Mouse (Mus musculus) frontal cortex, postnatal 14 days (tissue): ENCODE data around the gene Chid1.

Experiments
- DNase-seq, 2 experiments: peaks; one replicate each; pipeline ENCODE4 v3.0.0; 2022; ENCODE audit warnings: low spot score in 2 of 2

Gene Chid1

DNA sequence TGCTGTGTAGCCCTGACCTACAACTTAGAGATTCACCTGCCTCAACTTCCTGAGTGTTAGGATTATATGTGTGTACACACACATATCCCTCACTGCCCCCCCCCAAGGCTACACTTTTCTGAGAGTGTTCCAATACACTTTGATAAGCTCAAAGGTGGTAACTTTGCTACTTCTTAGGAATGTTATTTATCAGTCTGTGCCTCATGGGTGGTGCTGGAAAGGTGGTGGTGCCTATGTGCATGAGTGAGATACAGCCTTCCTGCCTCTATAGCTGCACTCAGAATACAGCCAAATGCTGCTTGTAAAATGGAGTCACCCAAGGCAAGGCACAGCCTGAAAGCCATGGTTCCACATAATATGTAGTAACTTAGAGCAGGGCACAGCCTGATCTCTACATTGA lies 19.3 kb upstream of the Chid1 start:
- no peak for DNase-seq

DNA sequence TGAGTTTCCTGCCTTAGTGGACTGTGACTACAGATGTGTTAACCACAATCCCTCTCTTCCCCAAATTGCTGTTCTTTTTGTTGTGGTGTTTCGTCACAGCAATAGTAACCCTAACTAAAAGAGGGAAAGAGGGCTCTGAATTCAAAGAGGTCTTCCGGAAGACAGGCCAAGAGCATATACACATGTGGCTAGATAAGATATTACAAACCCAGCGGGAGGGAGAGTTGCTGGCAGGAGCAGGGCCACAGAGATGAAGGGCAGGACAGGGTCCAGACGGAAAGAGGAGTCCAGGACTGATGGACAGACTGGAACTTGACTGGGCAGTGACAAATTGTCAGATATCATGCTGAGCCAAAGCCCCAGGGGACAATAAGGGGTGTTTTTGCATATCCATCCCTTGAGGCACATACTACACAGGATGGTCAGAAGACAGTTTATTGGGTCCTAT lies 18.7 kb upstream of the Chid1 start:
- DNase-seq = no peak

DNA sequence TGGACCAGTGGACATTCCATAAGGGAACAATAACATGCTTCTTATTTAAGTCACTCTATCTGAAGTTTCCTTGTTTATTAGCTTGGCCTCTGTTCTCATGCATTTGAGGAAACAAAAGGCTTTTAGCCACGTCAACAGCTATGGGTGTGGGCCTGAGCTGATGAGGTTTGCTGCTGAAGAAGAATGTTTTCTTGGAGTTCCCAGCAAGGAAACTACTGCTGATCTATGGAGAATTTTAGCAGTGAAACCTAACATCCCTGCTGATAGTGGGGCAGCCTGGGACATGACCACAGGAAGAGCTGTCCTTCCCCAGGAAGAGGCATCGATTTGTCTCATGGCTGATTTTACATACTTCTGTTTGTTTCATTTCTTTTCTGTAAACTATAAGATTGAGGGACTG lies 10.8 kb upstream of the Chid1 start:
- DNase-seq = no peak

DNA sequence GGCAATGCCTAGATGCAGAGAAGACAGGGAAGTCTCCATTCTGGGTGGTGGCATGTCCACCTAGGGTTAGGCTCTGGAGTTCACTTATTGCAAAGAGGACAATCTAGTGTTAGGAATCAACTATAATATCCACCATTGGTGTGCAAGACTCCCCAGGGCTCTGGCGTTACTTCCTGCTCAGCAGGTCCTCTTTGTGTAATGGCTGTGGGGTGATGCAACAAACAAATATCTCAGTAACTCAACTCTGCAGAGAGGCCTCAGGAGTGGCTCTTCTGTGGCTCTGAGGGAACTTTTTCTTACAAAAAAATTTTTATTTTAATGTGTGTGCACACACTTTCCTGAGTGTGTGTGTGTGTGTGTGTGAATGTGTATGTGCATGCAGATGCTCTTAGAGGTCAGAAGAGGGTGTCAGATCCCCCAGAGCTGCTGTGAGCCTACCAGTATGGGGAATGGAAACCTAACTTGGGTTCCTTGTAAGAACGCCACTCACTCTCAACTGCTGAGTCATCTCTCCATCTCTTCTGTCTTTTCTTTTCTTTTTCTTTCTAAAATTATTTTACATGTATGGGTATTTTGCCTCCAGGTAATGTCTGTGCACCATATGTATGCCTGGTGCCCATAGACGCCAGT lies 9.9 kb upstream of the Chid1 start:
- DNase-seq = no peak

DNA sequence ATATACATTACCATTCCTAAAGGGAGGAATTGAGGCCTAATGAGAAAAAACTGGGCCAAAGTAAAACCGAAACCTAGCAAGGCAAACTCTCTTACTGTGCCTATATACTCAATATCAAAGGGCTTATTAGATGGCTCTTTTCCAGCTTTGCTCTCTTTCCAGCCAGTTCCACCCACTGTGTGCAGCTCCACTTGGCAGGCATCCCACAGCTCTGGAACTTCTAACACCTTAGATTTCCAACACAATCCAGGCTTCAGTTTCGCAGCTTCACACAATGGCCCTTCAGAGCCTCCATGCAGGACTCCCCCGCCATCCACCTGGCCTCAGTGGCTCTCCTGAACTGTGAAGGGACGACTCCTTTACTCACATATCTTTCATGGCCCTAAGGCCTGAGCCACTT lies 5.0 kb upstream of the Chid1 start:
- DNase-seq = no peak

DNA sequence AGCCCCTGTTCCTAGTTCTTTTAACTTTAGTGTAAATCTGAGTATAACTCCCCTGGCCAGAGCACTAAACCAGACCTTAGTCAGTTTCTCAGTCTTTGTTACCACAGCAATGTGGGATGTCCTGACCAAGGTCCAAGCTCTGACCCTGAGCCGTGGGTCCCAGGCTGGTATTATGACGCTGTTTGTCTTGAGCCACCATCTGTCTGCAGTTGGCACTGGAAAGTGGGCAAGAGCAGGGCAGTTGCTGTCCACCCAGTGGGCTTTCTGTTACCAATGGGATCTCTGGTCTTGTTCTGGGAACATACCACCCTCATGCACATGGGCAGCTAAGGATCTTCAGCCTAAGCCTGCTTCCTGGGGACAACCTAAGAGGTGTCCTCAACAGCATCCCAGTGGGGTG lies 2.9 kb upstream of the Chid1 start:
- DNase-seq = no peak

DNA sequence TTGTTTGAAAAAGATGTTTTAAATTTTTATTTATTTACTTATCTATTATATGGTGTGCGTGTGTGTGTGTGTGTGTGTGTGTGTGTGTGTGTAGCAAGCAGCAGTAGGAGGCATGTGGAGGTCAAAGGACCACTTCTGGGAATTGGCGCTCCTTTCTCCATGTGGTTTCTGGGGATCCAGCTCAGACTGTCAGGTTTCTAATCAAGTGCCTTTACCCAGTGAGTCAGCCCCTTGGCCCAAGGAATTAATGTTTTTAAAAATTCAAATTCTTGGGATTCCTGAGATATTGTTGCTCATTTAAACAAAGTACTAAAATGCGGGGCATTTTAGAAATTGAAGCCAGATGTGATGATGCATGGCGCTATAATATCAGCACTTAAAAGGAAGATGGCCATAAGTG lies 2.0 kb upstream of the Chid1 start:
- DNase-seq = no peak

DNA sequence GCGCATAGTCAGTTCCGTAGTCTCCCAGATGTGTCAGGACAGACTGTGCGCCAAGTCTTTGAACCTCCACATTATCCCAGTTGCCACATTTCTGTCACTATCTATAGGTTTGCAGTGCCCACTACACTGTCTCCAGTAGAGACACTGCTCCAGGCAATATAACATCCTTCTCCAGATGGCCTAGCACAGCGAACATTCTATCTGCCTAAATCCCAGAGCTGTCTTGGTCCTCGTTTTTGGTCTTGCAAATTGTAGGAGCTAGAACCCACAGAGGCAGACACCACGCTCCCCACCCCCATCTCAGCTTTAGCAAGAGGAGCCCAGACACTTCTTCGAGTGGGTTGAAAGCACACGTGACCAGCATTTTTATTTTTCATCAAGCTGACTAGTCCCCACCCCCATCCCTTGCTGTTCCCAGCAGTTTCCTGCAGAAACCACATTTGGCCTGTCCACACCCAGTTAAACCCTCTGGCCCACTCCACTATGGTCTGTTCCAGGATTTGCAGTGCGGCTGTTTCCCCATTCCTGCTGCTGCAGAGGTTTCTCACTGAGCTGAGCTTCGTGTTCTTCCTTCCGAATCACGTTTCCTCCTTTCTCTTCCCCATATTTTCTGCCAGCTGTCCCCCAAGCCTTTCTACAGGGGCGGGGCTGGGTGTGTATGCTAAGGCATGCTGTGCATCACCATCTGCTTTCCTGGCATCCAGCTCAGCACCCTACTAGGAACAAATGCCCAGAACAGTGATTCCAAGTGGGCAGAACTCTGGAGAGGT lies 840 bp upstream of the Chid1 start:
- peak; percentile 62 to 72 for DNase-seq

DNA sequence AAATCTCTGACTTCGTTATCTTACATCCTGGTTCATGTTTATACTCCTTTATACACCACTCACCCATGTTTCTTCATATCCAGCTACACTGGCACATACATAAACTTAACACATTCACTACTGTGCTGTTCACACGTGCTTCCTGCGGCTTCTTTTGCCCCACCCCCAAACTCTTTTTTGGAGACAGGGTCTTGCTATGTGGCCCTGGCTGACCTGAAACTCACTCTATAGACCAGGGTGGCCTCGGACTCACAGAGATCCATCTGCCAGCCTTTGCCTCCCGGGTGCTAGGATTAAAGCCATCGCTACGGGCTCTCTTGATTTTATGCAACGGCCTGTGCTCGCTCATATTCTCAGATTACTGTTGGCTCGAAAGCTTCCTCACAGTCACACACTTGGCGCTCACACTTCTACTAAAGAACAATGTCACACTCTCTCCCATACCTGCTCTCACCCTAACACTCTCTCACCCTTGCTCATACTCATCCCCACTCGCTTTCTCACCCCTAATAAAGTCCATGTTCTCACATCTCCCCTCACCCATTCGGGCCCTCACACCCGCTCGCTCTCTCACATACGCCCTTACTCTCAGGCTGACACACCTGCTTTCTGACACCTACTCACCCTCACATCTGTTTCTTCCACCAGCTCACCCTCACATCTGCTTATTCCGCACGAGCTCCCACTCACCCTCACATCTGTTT lies 653 bp downstream of the Chid1 start:
- no peak for DNase-seq

DNA sequence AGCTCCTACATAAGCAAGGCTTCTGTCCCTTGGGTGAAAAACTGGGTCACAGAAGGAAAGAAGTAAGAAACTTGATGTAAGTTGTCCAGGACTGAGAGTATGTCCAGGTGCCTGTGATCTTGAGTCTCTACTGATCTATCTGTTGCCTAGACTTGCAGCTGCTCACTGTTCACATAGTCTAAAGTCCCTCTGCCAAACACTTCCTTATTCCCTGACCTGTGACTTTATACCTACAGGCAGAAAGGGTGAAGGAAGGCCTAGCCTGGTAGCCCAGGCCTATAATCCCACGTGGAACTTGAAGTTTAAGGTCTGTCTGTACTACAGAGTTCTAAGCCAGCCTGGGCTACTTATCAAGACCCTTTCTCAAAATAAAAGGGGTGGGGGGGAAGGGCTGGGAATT lies 4.1 kb downstream of the Chid1 start:
- DNase-seq = no peak

DNA sequence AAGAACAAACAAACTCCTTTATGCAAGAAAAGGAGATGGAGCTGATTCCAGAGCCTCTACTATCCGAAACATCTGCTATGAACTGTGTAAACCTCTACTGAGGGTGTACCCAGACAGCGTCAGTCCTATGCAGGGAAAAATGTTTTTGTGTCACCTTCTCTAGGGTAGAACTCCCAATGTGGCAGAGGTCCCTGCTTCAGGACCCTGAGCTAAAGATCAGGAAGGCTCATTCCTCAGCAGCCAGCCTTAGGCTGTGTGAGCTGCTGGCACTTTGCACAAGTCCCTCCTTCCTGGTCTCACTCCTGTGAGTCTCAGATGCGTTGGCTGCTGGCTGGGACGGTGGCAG lies 14.1 kb downstream of the Chid1 start:
- DNase-seq = no peak

DNA sequence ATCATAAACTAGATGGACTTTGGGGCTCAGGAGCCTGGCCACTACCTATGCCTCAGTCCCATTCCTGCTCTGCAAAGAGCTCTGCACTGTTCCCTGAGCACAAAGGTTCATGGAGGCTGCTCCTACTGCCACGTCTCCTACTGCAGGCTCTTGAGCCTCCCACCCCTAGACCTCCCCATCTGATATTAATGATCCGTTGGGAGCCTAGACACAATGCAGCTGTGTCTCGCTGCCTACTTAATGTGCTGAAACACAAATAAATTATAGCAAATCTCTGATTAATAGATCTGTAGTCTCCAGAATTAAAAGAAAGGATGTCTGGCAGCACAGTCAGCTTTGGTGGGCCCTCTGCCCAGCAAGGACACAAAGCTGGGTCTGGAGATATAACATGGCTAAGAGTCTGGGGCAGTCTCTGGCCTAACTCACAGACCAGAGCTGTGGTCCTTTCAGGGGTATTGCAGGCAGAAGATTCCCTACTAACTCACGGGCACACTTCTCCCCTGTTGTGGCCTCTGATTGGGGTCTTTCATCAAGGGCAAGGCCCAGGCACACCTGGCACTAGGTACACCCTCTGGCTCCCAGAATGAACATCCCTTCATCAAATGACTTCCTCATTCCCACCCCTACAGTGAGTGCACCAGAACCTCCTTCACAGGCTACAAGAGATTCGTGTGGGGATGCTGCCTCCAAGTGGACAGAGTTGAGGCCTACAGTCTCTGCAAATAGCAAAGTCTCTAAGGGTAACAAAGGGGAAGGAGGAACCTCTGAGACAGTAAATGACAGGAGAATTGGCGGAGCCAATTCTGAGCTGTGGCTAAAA lies 14.7 kb downstream of the Chid1 start:
- DNase-seq = peak; percentile 75 to 78

DNA sequence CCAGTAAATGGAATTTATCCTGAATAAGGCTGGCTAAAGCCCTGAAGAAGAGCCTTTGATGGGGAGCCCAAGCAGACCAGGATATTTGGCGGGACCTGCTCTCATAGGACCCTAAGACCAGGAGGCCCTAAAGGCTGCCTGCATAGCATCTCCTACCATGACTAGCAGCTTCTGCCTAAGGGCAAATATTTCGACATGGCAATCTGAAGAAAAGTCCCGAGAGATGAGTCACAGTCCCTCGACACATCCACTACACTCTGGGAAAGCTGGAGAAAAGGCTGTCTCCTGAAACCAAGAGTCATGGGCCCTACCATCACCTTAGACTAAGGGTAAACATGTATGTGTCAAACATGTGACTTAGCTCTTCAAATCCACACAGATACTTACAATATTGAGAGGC lies 15.4 kb downstream of the Chid1 start:
- DNase-seq = no peak

DNA sequence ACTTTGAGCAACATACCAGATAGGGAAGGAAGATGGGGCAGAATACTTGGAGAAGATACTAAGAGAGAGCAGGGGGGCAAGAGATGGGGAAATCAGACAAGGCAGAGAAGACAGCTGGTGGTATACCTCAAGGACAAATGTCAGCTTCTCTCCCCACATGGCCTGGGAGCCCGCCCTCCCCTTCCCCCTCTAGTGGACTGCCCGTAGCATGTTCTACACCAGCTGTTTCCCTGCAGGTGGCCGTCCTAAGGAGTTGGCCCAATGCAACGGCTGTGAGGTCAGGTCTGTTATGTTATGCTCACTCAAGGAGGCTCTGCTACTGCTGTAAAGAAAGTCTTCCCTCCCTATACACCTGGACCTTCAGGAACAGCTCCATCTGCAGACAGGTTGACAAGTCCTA lies 16.6 kb downstream of the Chid1 start:
- no peak for DNase-seq

DNA sequence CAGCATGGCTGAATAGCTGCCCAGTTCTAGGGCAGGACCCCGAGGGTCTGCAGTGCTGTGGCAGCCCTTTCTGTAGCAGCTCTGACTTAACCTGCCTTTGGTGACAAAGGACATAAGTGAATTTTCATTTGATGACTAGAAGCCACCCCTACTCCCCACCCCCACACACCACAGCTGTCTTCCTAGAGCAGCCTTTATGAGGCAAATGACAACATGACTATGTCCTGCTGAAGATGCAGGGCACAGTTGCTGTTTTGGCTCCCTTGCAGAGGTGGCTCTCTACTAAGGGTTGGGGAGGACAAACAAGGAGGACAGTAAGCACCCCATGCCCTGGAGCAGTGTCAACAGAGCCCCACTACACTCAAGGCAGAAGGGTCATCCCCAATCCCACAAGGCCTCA lies 19.9 kb downstream of the Chid1 start:
- DNase-seq = no peak

DNA sequence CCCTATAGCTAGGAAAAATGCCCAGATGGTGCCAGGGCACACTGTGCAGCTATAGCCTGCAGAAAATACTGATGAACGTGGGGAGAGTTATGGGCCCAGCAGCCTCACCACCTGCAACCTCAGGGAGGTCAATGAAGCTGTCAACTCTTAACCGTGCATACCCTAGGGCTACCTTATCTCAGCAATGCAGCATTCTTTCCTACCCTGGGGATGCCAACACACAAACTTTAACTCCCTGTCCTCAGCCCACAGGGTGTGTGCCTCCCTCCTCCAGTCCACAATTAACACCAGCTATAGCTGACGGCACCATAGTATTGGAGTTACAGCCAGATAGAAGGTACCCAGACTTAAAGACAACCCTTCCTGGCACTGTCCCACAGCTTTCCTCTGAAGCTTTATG lies 20.7 kb downstream of the Chid1 start:
- no peak for DNase-seq

DNA sequence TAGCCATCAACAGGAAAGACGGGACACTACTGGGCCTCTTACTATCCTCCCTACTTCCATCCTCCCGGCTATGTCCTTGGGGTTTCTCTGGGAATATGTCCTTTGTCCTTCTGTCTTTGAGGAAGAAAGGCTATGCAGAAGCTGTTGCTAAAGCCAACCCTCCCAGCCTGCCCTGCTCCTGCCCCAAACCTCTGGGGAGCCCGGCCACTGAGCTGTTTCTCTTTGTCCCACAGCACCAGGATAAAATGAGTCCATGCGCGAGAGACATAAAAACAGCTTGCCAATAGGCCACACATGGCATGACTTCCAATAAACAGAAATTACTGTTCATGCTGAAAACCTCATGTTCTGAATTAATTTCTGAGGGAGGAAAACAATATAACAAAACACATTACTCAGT lies 21.4 kb downstream of the Chid1 start:
- no peak for DNase-seq

DNA sequence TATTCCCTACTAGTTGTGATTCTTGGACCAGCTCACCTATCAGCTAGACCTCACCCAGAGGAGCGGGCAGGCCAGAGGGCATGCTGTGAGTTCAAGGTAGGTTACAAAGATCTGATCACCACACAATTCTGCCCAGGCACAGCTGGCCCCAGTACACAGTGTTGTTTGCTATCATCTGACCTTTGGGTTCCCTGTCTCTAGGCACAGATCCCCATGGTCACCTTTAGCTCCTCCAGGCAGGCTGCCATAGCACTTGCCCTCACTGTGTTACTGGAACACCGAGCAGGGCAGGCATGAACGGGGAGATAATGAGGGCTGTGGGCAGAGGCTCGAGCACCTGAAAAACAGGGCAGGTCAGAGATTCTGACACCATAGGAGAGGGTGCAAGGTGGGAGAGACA lies 22.0 kb downstream of the Chid1 start:
- no peak for DNase-seq

DNA sequence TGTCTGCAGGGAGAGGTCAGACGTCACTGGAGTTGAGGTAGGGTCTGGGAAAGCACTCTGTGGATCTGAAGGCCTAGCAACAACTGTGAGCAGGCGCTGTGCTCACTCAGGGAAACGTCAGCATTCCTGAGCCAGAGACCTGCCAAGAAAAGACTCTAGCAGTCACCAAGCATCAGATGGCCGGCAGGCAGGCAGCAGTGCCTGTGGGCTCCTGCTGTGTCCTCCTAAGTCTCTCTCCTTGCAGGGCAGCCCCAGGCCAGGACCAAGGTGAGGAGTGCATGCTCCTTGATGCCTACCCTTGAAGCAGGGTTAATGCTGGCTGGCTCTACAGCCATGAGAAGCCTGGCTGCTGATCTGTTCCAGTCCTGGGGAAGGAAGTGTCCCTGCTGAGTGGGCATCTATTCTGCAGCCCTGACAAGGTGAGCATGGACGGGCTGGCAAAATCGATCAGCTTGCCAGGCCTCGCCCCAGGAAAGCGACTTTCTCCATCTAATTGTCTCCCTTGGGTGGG lies 28.9 kb downstream of the Chid1 start:
- no peak for DNase-seq

DNA sequence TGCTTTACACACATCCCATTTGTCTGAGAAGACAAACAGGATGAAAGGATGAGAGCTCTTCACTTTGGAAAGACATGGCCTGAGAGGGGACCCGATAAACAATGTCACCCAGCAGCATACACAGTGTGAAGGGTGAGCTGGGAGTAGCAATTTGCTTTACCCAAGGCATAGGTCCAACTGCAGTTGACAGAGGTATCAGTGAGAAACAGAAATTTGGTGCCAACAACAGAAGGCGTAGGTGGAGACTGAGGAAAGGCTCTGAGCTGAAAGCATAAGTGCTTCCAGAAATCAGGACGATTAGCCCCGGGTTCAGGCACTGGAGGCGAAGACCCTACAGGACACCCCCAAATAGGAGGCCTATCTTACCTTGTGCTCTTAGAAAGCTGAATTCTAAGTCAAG lies 29.5 kb downstream of the Chid1 start:
- no peak for DNase-seq

DNA sequence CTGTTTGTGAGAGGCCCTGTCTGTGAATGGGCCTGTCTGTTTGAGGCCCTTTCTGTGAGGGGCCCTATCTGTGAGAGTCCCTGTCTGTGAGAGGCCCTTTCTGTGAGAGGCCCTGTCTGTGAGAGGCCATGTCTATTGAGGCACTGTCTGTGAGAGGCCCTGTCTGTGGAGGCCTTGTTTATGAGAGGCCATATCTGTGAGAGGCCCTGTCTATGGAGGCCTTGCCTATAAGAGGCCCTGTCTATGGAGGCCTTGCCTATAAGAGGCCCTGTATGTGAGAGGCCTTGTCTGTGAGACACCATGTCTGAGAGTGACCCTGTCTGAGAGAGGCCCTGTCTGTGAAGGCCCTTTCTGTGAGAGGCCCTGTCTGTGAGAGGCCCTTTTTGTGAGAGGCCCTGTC lies 31.5 kb downstream of the Chid1 start:
- no peak for DNase-seq

DNA sequence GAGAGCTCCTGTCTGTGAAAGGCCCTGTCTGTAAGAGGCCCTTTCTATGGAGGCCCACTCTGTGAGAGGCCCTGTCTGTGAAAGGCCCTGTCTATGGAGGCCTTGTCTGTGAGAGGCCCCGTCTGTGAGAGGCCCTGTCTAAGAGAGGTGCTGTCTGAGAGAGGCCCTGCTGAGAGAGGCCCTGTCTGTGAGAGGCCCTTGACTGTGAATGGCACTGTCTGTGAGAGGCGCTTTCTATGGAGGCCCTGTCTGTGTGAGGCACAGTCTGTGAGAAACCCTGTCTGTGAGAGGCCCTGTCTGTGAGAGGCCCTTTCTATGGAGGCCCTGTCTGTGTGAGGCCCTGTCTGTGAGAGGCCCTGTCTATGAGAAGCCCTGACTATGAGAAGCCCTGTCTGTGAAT lies 33.4 kb downstream of the Chid1 start:
- no peak for DNase-seq
